Mouse (Mus musculus): ENCODE data around the gene Xpo1.

- TF ChIP-seq GATA1 (IDR thresholded peaks at IDR 0.05; ENCODE audit: low read length) (no peak), TAL1 (IDR thresholded peaks at IDR 0.05; ENCODE audit: low read length) (no peak)
These were observed 73.6 kb downstream of the Xpo1 start for GRCm38 (mm10) chr11:23329413-23329812.

Data from erythroblast, embryonic 14.5 days (primary cell).